ENCODE assay signal across 9 mouse cellular contexts in the genomic region with DNA sequence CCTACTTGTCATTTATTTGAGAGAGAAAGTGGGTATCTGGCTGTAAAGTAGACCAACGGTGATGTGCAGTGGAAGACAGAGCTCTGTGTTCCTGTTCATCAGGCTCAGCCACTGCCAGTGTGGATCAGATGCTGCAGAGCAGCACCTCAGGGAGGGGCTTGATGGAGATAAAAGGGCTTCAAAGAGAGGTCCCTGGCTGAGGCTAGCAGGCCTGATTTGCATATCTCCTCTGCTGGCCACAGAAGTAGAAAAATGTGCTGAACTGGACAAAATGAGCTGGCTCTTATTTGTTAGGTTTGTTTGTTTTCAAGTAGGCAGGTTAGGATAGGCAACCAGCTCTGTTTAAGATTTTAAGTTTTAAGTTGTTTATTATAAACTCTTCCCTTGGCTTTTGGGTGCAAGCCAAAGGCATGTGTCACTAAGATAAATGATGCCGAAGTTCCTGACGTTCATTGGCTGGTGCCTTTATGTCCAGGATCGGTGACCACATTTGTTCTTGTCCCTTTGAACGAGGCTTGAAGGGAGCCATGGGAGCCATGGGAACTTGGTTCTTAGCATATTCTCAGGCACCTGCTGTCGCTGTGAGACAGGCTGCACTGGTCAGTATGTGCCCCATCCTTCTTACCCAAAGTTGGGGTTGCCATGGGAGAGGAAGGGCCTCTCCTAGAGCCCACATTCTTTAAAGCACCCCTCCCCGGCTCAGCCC.
A peak's percentile ranks its signal among the peaks of the same experiment; 100 is the strongest.
DNase-seq lines count a peak whose midpoint lies in the region; ATAC-seq lines count a peak whose summit lies in the region.
"Had no signal": no experiment of that assay in that cellular context is flagged by ENCODE, and none has a peak within 500 bp of the region (broad histone marks: within the 10 kb centered on the region; RNA-seq: fewer than 3 reads in every experiment).

No protein-coding gene starts in this region.

- H3K9ac ChIP-seq in liver, embryonic 13.5 days = no peak overlapping the region
- H3K9ac ChIP-seq in neural tube, embryonic 12.5 days = no peak overlapping the region

- H3K4me3 ChIP-seq in liver, embryonic 13.5 days (replicated peaks) = no peak overlapping the region
- H3K4me3 ChIP-seq in neural tube, embryonic 12.5 days = no peak overlapping the region
- H3K4me3 ChIP-seq: heart, adult 2 months had no signal

- no peak overlapping the region for H3K27ac ChIP-seq in liver, embryonic 13.5 days
- peak overlapping the region; percentile 46 for H3K27ac ChIP-seq in neural tube, embryonic 12.5 days
- H3K27ac ChIP-seq: heart, adult 2 months had no signal

- H3K4me2 ChIP-seq in liver, embryonic 13.5 days = no peak overlapping the region
- no peak overlapping the region; the same call in 1 of the 2 replicates for H3K4me2 ChIP-seq in neural tube, embryonic 12.5 days (replicated peaks)

- H3K4me1 ChIP-seq in liver, embryonic 13.5 days (replicated peaks) = peaks cover 25% of the 10 kb centered on the region
- H3K4me1 ChIP-seq in neural tube, embryonic 12.5 days = peaks cover 52% of the 10 kb centered on the region

- no peaks in the 10 kb centered on the region for H3K36me3 ChIP-seq in liver, embryonic 13.5 days
- peaks cover 4% of the 10 kb centered on the region; the same call in 1 of the 2 replicates for H3K36me3 ChIP-seq in neural tube, embryonic 12.5 days

- DNase-seq in liver, embryonic 13.5 days = no peak
- DNase-seq in liver = no peak
- peak; percentile 35 for DNase-seq in embryo, embryonic 9.5 days (ENCODE audit: extremely low spot score)
- DNase-seq in kidney, adult 9 months = peak; percentile 64
- DNase-seq in cerebellum, adult 8-10 months = no peak
- no peak for DNase-seq in layer of hippocampus, postnatal 10 days (ENCODE audit: low spot score in 2 of 2)
- DNase-seq in right cerebral cortex, postnatal 25 days = no peak
- DNase-seq: heart, adult 2 months had no signal

- WGBS in liver, embryonic 13.5 days (ENCODE audit: insufficient replicate concordance) = 62% methylated on average over 7 of the region's 7 CpGs
- 13% methylated on average over 7 of the region's 7 CpGs for WGBS in neural tube, embryonic 12.5 days

- no peaks in the 10 kb centered on the region for H3K27me3 ChIP-seq in liver, embryonic 13.5 days
- no peaks in the 10 kb centered on the region for H3K27me3 ChIP-seq in neural tube, embryonic 12.5 days (replicated peaks)

- no peaks in the 10 kb centered on the region for H3K9me3 ChIP-seq in liver, embryonic 13.5 days (replicated peaks)
- H3K9me3 ChIP-seq in neural tube, embryonic 12.5 days = no peaks in the 10 kb centered on the region

- peak; percentile 54 for ATAC-seq in liver, embryonic 13.5 days (ENCODE audit: low read depth)
- peak; percentile 87 for ATAC-seq in neural tube, embryonic 12.5 days (ENCODE audit: low FRiP score, low read depth)

Comparison
In these comparisons a context has a peak if more than half of its experiments do, and no peak if none do; other contexts are left out.
1. DNase-seq: peak in embryo, embryonic 9.5 days (single experiment) and kidney, adult 9 months (single experiment); none in liver, embryonic 13.5 days (single experiment), liver (single experiment), cerebellum, adult 8-10 months (single experiment), layer of hippocampus, postnatal 10 days (0 of 2) and right cerebral cortex, postnatal 25 days (single experiment).